Mouse (Mus musculus) heart, embryonic 15.5 days (tissue): ENCODE results near the gene Gpatch8. TPM values are rescaled to one million over a fixed set of nuclear protein-coding genes. Genes with fewer than 3 reads are reported as not detected.

Experiments
- ATAC-seq: fragments of 200-750 bp; cut with Nextera tagmentation; replicated peaks from 2 replicates; pipeline ENCODE4 v1.8.0; 2017; ENCODE audit warnings: low read depth, moderate TSS enrichment; ENCODE audit not compliant: insufficient number of reproducible peaks, insufficient read depth, low FRiP score
- H3K27ac ChIP-seq: fragments of 300-500 bp; sonication (generic); 2 replicates; pipeline ENCODE4 v1.5.1; 2015; ENCODE audit warnings: mild to moderate bottlenecking, inconsistent platforms
- H3K27me3 ChIP-seq: fragments of 300-500 bp; sonication (generic); 2 replicates; pipeline ENCODE4 v1.6.1; 2015; ENCODE audit warnings: inconsistent platforms
- H3K36me3 ChIP-seq: fragments of 300-500 bp; sonication (generic); 2 replicates; pipeline ENCODE4 v1.6.1; 2015; ENCODE audit warnings: mild to moderate bottlenecking, inconsistent platforms
- H3K4me1 ChIP-seq: fragments of 300-500 bp; sonication (generic); replicated peaks from 2 replicates; pipeline ENCODE4 v1.6.1; 2015; ENCODE audit warnings: inconsistent platforms
- H3K4me2 ChIP-seq: fragments of 300-500 bp; sonication (generic); 2 replicates; pipeline ENCODE4 v1.6.1; 2015; ENCODE audit warnings: inconsistent platforms, mild to moderate bottlenecking, moderate library complexity
- H3K4me3 ChIP-seq: fragments of 300-500 bp; sonication (generic); 2 replicates; pipeline ENCODE4 v1.5.1; 2015; ENCODE audit warnings: mild to moderate bottlenecking, inconsistent platforms
- H3K9ac ChIP-seq: fragments of 300-500 bp; sonication (generic); 2 replicates; pipeline ENCODE4 v1.6.1; 2015; ENCODE audit warnings: mild to moderate bottlenecking, inconsistent platforms
- H3K9me3 ChIP-seq: fragments of 300-500 bp; sonication (generic); replicated peaks from 2 replicates; pipeline ENCODE4 v1.6.1; 2016; ENCODE audit warnings: inconsistent platforms
- WGBS: fragments of 180-500 bp; shearing (Covaris S2); methylation state at CpG from one replicate; pipeline ENCODE4 v1.1.7; 2015; ENCODE audit warnings: mixed read lengths; 5-methylcytosine and 5-hydroxymethylcytosine counted together
- polyA plus RNA-seq: library from polyadenylated mRNA; unstranded; fragments of >200 nt; fragmentation: Nextera tagmentation; extraction: Ambion mirVana; gene quantifications from 2 replicates; pipeline ENCODE4 v1.2.1, GENCODE M21; 2015

The Gpatch8 gene
- polyA plus RNA-seq, 1 experiment from 2014 or later, result 34.4 TPM

DNA sequence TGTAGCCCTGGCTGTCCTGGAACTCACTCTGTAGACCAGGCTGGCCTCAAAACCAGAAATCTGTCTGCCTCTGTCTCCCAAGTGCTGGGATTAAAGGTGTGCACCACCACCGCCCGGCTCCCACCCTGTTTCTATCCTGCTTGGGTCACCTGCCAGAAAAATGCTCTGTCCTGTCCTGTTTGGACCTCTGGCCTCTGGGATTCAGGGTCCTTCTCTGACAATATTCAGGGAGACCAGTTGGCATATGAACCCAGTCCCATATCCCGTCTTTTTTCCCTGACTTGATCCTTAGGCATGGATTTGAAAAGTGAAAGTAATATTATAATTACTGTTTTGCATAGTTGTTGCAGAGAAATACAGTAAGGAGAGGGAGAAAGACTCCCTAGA is 124.5 kb downstream of the Gpatch8 start:
- peaks cover 50% of the 10 kb centered on the region for H3K4me1 ChIP-seq
- no peaks in the 10 kb centered on the region for H3K27me3 ChIP-seq
- H3K9me3 ChIP-seq, result no peaks in the 10 kb centered on the region
- no peak overlapping the region for H3K27ac ChIP-seq
- peak overlapping the region; percentile 28; the same call in 1 of the 2 replicates for H3K9ac ChIP-seq
- H3K4me2 ChIP-seq, result peak overlapping the region; percentile 40
- 72% methylated on average over 3 of the region's 3 CpGs for WGBS
- peaks cover 19% of the 10 kb centered on the region; the same call in 1 of the 2 replicates for H3K36me3 ChIP-seq
- peak overlapping the region; percentile 17 for H3K4me3 ChIP-seq
- no peak for ATAC-seq

DNA sequence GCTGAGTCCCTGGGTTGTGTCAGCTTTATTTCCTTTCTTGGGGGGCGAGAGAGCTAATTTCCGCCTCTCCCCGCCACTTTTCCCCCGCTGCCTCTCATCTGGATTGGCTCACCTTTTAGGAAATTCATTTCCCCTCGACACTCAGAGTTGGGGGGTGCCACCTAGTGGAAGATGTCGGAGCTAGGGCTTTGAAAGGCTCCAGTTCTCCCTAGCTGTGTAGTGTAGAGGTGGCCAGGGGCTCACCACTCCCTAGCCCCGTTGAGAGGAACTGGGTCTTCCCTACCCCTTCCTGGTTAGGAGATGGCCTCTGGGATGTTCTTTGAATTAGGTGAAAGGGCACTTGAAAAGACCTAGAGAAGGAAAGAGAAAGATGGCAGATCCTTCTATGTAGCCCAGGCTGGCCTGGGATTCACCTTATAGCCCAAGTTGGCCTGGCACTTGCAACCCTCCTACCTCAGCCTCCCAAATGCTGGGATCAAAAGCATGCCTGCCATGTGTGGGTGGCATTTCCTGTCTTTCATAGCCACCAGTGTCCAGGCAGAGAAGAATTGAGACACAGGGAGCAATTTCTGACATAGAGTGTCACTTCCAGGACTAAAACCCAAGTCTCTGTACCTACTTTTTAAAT is 125.1 kb downstream of the Gpatch8 start:
- no peaks in the 10 kb centered on the region for H3K9me3 ChIP-seq
- WGBS, result 0% methylated on average over 7 of the region's 7 CpGs
- peak overlapping the region; percentile 76 for H3K9ac ChIP-seq
- H3K4me1 ChIP-seq, result peaks cover 46% of the 10 kb centered on the region
- no peaks in the 10 kb centered on the region for H3K27me3 ChIP-seq
- H3K4me2 ChIP-seq, result peak overlapping the region; percentile 89
- 0 out of 2 replicates have a peak, but pooled peaks have one; percentile 27 for ATAC-seq
- H3K4me3 ChIP-seq, result peak overlapping the region; percentile 86
- peak overlapping the region; percentile 85 for H3K27ac ChIP-seq
- H3K36me3 ChIP-seq, result peaks cover 14% of the 10 kb centered on the region; the same call in 1 of the 2 replicates

DNA sequence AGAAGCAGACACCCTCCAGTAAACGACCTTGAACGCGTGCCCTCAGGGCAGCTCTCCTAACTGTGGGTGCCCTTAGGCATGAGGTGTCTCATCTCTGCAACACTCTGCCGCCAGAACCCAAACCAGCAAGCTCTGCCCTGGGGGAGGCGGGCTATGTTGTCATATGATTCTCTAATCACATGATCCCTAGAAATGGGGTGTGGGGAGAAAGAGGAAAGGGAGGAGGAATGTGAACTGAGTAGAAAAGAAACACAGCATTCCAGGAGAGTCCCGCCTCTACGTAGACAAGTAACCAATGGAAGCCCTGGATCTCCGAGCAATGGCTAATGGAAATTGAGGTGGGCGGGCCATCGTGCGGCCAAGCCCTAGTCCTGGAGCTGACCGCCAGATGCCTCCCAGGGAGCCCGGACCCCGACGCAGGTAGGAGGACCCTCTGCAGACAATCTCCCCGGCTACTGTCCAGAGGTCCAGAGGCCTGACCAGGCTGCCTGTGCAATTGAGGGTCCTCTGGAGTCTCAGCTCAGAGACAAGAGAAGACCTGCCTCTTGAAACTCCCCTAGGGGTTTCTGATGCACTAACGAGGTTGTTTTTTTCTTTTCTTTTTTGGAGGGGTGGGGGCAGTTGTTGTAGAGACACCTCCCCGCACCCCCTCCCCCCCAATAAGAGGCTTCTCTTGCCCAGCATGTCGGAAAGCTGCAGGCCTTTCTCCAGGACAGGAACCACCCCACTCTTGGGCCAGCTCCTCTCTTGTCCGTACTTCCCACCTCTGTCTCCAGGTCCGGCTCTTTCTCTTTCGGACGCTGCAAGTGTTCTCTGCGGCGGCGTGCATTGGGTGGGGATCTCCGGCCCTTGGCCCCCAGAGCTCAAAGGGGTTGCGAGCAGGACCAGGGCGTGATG is 125.8 kb downstream of the Gpatch8 start, which contains the start of gene Grn:
TSS of gene Grn (plus strand) at position 195 of the 897 bp plus-strand sequence.
- H3K36me3 ChIP-seq, result peaks cover 9% of the 10 kb centered on the region; the same call in 1 of the 2 replicates
- under 1% methylated on average over 29 of the region's 29 CpGs for WGBS

DNA sequence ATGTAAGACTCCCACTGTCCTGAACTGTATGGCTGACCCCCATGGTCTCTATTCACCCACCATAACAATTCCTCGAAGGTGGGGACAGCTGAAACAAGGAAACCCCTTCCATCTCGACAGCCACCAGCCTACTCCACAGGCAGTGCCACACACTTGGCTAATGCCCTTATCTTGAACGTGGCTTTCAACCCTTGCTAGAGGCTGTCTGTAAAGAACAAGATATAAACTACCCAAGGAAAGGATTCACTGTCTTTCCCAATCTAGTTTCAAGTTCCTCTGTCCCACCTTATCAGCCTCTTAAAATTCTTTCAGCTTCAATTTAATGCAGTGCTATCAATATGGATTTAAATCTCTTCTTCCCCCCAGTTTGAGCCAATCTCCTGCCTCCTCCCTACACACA is 126.6 kb downstream of the Gpatch8 start:
- Histone ChIP-seq H3K4me3 (peak overlapping the region; percentile 86), H3K4me1 (peaks cover 38% of the 10 kb centered on the region), H3K9ac (peak overlapping the region; percentile 74), H3K36me3 (peaks cover under 1% of the 10 kb centered on the region; the same call in 1 of the 2 replicates), H3K9me3 (no peaks in the 10 kb centered on the region), H3K27me3 (no peaks in the 10 kb centered on the region), H3K4me2 (peak overlapping the region; percentile 89), H3K27ac (peak overlapping the region; percentile 74)
- WGBS, result 16% methylated on average over 3 of the region's 3 CpGs
- no peak for ATAC-seq

More for the DNA sequence above, 125.8 kb downstream of the Gpatch8 start, which contains the start of gene Grn:
- Histone ChIP-seq H3K9me3 (no peaks in the 10 kb centered on the region), H3K27me3 (no peaks in the 10 kb centered on the region), H3K27ac (peak within 1 kb of the TSS; percentile 85), H3K4me2 (peak within 1 kb of the TSS; percentile 89), H3K9ac (peak within 1 kb of the TSS; percentile 76), H3K4me1 (peaks cover 38% of the 10 kb centered on the region), H3K4me3 (peak within 1 kb of the TSS; percentile 86)
- peak; percentile 93 for ATAC-seq

DNA sequence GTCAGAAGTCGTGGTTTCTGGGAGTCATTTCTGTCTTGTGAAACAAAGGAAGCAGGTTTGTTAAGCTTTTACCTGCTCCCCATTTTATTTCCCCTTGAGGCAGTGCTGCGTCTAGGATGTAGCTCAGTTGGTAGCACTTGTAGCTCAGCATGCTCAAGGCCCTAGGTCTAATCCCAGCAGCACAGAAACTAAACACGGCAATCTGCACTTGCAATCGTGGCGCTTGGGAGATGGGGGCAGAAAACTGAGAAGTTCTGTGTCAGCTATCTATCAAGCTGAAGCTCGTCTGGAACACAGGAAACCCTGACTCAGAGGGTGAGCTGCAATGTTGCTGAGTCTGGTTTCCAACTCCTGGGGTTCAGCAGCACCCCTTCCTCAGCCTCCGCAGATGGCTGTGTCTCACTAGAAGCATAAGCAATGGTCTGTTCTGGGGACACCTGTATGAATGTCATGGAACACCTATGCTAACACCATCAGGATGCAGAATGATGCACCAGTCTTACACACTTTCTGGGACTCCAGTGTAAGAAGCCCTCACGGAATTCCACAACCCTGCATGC is 127.1 kb downstream of the Gpatch8 start:
- Histone ChIP-seq H3K27me3 (no peaks in the 10 kb centered on the region), H3K9me3 (no peaks in the 10 kb centered on the region), H3K4me3 (peak overlapping the region; percentile 86), H3K27ac (0 out of 2 replicates have a peak overlapping the region, but pooled peaks have one; percentile 74), H3K36me3 (no peaks in the 10 kb centered on the region), H3K4me1 (peaks cover 35% of the 10 kb centered on the region), H3K9ac (peak overlapping the region; percentile 74), H3K4me2 (peak overlapping the region; percentile 89; the same call in 1 of the 2 replicates)
- ATAC-seq, result no peak
- WGBS, result 60% methylated on average over 8 of the region's 8 CpGs

Other genes starting within 250 kb of the Gpatch8 start
- gene Ubtf, start 236.7 kb downstream of the Gpatch8 start, polyA plus RNA-seq, result 51.0 and 60.2 TPM in 2 replicates
- gene Slc4a1, start 190.2 kb downstream of the Gpatch8 start, polyA plus RNA-seq, result 20.2 and 31.9 TPM in 2 replicates
- 0.64 and 2.5 TPM in 2 replicates for gene Rundc3a, start 163.0 kb downstream of the Gpatch8 start, polyA plus RNA-seq
- 293 and 321 TPM in 2 replicates for gene Slc25a39, start 148.4 kb downstream of the Gpatch8 start, polyA plus RNA-seq
- gene Grn, start 126.1 kb downstream of the Gpatch8 start, polyA plus RNA-seq, result 198 and 242 TPM in 2 replicates
- 2.7 and 5.7 TPM in 2 replicates for gene Fam171a2, start 108.7 kb downstream of the Gpatch8 start, polyA plus RNA-seq
- 8.7 TPM in 2 replicates for gene Itga2b, start 86.3 kb downstream of the Gpatch8 start, polyA plus RNA-seq
- gene Gm11627, start 23.1 kb upstream of the Gpatch8 start, polyA plus RNA-seq, result 9.7 and 13.7 TPM in 2 replicates
- gene Fzd2, start 48.0 kb upstream of the Gpatch8 start, polyA plus RNA-seq, result 15.1 and 20.4 TPM in 2 replicates
- 0.45 and 0.57 TPM in 2 replicates for gene Meioc, start 107.3 kb upstream of the Gpatch8 start, polyA plus RNA-seq
- 30.7 and 33.9 TPM in 2 replicates for gene Ccdc43, start 141.4 kb upstream of the Gpatch8 start, polyA plus RNA-seq
- gene Adam11, start 205.0 kb upstream of the Gpatch8 start, polyA plus RNA-seq, result 5.5 and 6.7 TPM in 2 replicates